Mouse (Mus musculus): Measurements from ENCODE around the gene Gm10377. TPM values are rescaled to one million over a fixed set of nuclear protein-coding genes. Genes with fewer than 3 reads are reported as not detected.

The Gm10377 gene
- not detected for total RNA-seq (2023)

GRCm38 (mm10) chr14:42797887-42798286, at the start of gene Gm10377:
Gene Gm10377, minus strand, starts transcription at chr14:42797987.

GRCm38 (mm10) chr14:42768721-42769120, 29.1 kb downstream of the Gm10377 start, which contains the start of gene Gm3015:
Gene Gm3015, minus strand, starts transcription at chr14:42768821.

Other genes starting within 250 kb of the Gm10377 start
- not detected for gene Gm17124, start 198.1 kb downstream of the Gm10377 start, total RNA-seq (2023)
- not detected for gene Gm3633, start 156.1 kb downstream of the Gm10377 start, total RNA-seq (2023)
- gene Gm10378, start 142.0 kb downstream of the Gm10377 start, total RNA-seq (2023): not detected
- gene Gm3015, start 29.2 kb downstream of the Gm10377 start, total RNA-seq (2023): not detected
- not detected for gene Gm21977, start 55.5 kb upstream of the Gm10377 start, total RNA-seq (2023)
- gene Gm8082, start 195.6 kb upstream of the Gm10377 start, total RNA-seq (2023): not detected
- not detected for gene Gm10376, start 217.6 kb upstream of the Gm10377 start, total RNA-seq (2023)

Data from neutrophil, adult 83 days (primary cell).